Mouse (Mus musculus) CH12.LX (cell line): Measurements from ENCODE around the gene Sugp1. TPM values are rescaled to one million over a fixed set of nuclear protein-coding genes. Genes with fewer than 3 reads are reported as not detected.

ENCODE experiments used
- DNase-seq: peaks from one replicate; pipeline ENCODE4 v3.0.0-alpha.2; 2013; ENCODE audit errors: extremely low read depth
- H3K27ac ChIP-seq: 2 replicates; pipeline ENCODE4 v1.5.1; 2012; ENCODE audit warnings: low read depth, mild to moderate bottlenecking, control low read depth, moderate library complexity; ENCODE audit not compliant: insufficient read depth
- H3K27me3 ChIP-seq: replicated peaks from 2 replicates; pipeline ENCODE3; 2012; ENCODE audit warnings: inconsistent platforms
- H3K36me3 ChIP-seq, 2 experiments: replicated peaks in 1 of 2; 2 replicates each; pipeline versions ENCODE3 to v1.6.1; 2012; ENCODE audit warnings: inconsistent platforms in 1 of 2, low read length in 1 of 2, mild to moderate bottlenecking in 1 of 2, mixed read lengths in 1 of 2, moderate library complexity in 1 of 2; ENCODE audit not compliant: control insufficient read depth in 1 of 2, insufficient read depth in 1 of 2
- H3K4me1 ChIP-seq, 2 experiments: 2 replicates each; pipeline ENCODE4 v1.6.1; 2012; ENCODE audit warnings: inconsistent platforms in 1 of 2, moderate library complexity in 1 of 2; ENCODE audit not compliant: insufficient read depth in 2 of 2, control insufficient read depth in 1 of 2
- H3K4me2 ChIP-seq: 2 replicates; pipeline ENCODE4 v1.6.1; 2012; ENCODE audit warnings: low read depth, mild to moderate bottlenecking, control low read depth; ENCODE audit not compliant: poor library complexity, insufficient read depth, severe bottlenecking
- H3K4me3 ChIP-seq, 3 experiments: fragments of 150-350 bp in 1 of 3; sonication (generic) in 1 of 3; replicated peaks in 1 of 3; 2 replicates each; pipeline versions ENCODE3 to v1.5.1; 2011 to 2012; ENCODE audit warnings: low read depth in 2 of 3, low read length in 2 of 3, mild to moderate bottlenecking in 2 of 3, moderate library complexity in 2 of 3, control low read depth in 1 of 3, improper control_type of control experiment in 1 of 3, inconsistent platforms in 1 of 3, mixed read lengths in 1 of 3; ENCODE audit not compliant: poor library complexity in 1 of 3
- H3K79me2 ChIP-seq: replicated peaks from 2 replicates; pipeline ENCODE4 v1.6.1; 2012; ENCODE audit warnings: mild to moderate bottlenecking, moderate library complexity; ENCODE audit not compliant: control insufficient read depth, poor library complexity, insufficient read depth, severe bottlenecking; ENCODE audit errors: extremely low read depth
- H3K9ac ChIP-seq: 2 replicates; pipeline ENCODE4 v1.6.1; 2012; ENCODE audit warnings: low read depth, mild to moderate bottlenecking, control low read depth, moderate library complexity; ENCODE audit not compliant: insufficient read depth
- H3K9me3 ChIP-seq: replicated peaks from 2 replicates; pipeline ENCODE3; 2012; ENCODE audit warnings: low read length, inconsistent platforms, mixed read lengths
- CHD1 ChIP-seq: IDR thresholded peaks from 2 replicates; pipeline ENCODE4 v1.6.1; 2012; ENCODE audit warnings: low read depth, low read length, improper control_type of control experiment, inconsistent platforms
- ELF1 ChIP-seq: IDR thresholded peaks from 2 replicates; pipeline ENCODE4 v1.6.1; 2014; ENCODE audit warnings: low read depth, mild to moderate bottlenecking, inconsistent platforms, low read length, improper control_type of control experiment
- ETS1 ChIP-seq: conservative IDR thresholded peaks from 2 replicates; pipeline ENCODE4 v1.6.1; 2012; ENCODE audit warnings: low read depth, mild to moderate bottlenecking, inconsistent platforms, low read length, improper control_type of control experiment, moderate library complexity
- GABPA ChIP-seq: IDR thresholded peaks from 2 replicates; pipeline ENCODE4 v1.6.1; 2012; ENCODE audit warnings: low read depth, low read length, improper control_type of control experiment, inconsistent platforms; ENCODE audit not compliant: insufficient replicate concordance
- MXI1 ChIP-seq: IDR thresholded peaks from 2 replicates; pipeline ENCODE4 v1.6.1; 2011; ENCODE audit warnings: mild to moderate bottlenecking, low read depth, low read length, improper control_type of control experiment
- MYC ChIP-seq: IDR thresholded peaks from 2 replicates; pipeline ENCODE4 v1.6.1; 2011; ENCODE audit warnings: low read depth, mild to moderate bottlenecking, improper control_type of control experiment, low read length
- NELFE ChIP-seq: IDR thresholded peaks from 2 replicates; pipeline ENCODE4 v1.6.1; 2011; ENCODE audit warnings: low read depth, low read length, improper control_type of control experiment
- PAX5 ChIP-seq: IDR thresholded peaks from 2 replicates; pipeline ENCODE4 v1.6.1; 2012; ENCODE audit warnings: low read length, inconsistent platforms, mixed read lengths
- POLR2A ChIP-seq: IDR thresholded peaks from 2 replicates; pipeline ENCODE4 v1.6.1; 2011; ENCODE audit warnings: low read depth, mild to moderate bottlenecking, improper control_type of control experiment, low read length
- RAD21 ChIP-seq: IDR thresholded peaks from 2 replicates; pipeline ENCODE4 v1.6.1; 2011; ENCODE audit warnings: low read depth, mild to moderate bottlenecking, low read length, improper control_type of control experiment, moderate library complexity
- SMC3 ChIP-seq: IDR thresholded peaks from 2 replicates; pipeline ENCODE4 v1.6.1; 2011; ENCODE audit warnings: low read depth, low read length, improper control_type of control experiment
- UBTF ChIP-seq: IDR thresholded peaks from 2 replicates; pipeline ENCODE4 v1.6.1; 2012; ENCODE audit warnings: low read depth, mild to moderate bottlenecking, inconsistent platforms, low read length, improper control_type of control experiment, moderate library complexity
- USF1 ChIP-seq: IDR thresholded peaks from 2 replicates; pipeline ENCODE4 v1.6.1; 2014; ENCODE audit warnings: low read depth, mild to moderate bottlenecking, inconsistent platforms, low read length, improper control_type of control experiment
- USF2 ChIP-seq: conservative IDR thresholded peaks from 2 replicates; pipeline ENCODE4 v1.6.1; 2011; ENCODE audit warnings: low read depth, low read length, improper control_type of control experiment
- dilution Hi-C: fragments of 300-500 bp; cut with MboI; formaldehyde crosslinking; loops from 2 replicates; pipeline ENCODE4 v1.14.3; 2020; ENCODE audit warnings: low sequenced_read_pairs; ENCODE audit not compliant: extremely low pct_unique_long_range_greater_than_20kb, extremely low pct_ligation_motif_present
- in situ Hi-C: fragments of 300-500 bp; cut with MboI; formaldehyde crosslinking; loops from 3 replicates; pipeline ENCODE4 v1.14.3; 2019; ENCODE audit warnings: low sequenced_read_pairs, low pct_ligation_motif_present, low pct_unique_long_range_greater_than_20kb, mixed read lengths
- polyA plus RNA-seq: library from polyadenylated mRNA; unstranded; fragments of >175 nt; gene quantifications from 2 replicates; pipeline ENCODE4 v1.2.1, GENCODE M21; 2012; ENCODE audit warnings: low read depth; ENCODE audit not compliant: insufficient read length
- total RNA-seq, 2 experiments: library from RNA; depleted of rRNA; stranded (reverse); fragments of 300-350 nt in 1 of 2; fragments of >200 nt in 1 of 2; gene quantifications; 2 replicates each; pipeline ENCODE4 v1.2.3; 2012 to 2014

Gene Sugp1
- total and polyA plus RNA-seq, 3 experiments: 5.3 to 43.9 (median 21.8) TPM

- DNase-seq: no peak
- H3K4me2 ChIP-seq: peak overlapping the region; percentile 77; the same call in 1 of the 2 replicates
- no peaks in the 10 kb centered on the region for H3K27me3 ChIP-seq
- dilution Hi-C loops: no loop called here
- TF ChIP-seq UBTF: peak; percentile 40; the same call in 1 of the 2 replicates
- TF ChIP-seq ELF1: no peak
- TF ChIP-seq USF1: no peak
- no peak for TF ChIP-seq MYC
- H3K9ac ChIP-seq: peak overlapping the region; percentile 94
- H3K36me3 ChIP-seq: peaks cover 0 to 44% of the 10 kb centered on the region in 2 experiments
- in situ Hi-C loops: no loop called here
- no peaks in the 10 kb centered on the region for H3K9me3 ChIP-seq
- H3K4me1 ChIP-seq: peaks cover 11 to 42% of the 10 kb centered on the region in 2 experiments
- peaks cover 91% of the 10 kb centered on the region for H3K79me2 ChIP-seq
- peak overlapping the region; percentile 82 to 99 (median 99) for H3K4me3 ChIP-seq
- H3K27ac ChIP-seq: peak overlapping the region; percentile 47
Measured at GRCm38 (mm10) chr8:70041885-70042546, 597 bp upstream of the Sugp1 start.

DNA sequence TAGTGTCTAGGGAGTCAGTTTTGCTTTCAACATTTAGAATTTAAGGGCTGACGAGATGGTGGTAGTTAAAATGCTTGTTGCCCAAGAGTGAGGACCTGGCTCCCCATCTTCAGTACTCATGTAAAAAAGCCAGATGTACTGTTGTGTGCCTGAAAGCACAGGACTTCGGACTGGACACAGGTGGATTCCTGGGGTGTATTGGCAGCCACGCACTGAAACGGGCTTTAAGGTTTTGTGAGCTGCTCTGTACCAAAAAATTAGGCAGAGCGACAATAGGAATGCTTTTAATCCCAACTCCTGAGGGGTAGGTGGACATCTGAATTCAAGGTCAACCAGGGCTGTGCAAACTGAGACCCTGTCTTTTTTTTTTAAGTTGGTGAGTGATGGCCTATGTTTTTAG, 1.4 kb downstream of the Sugp1 start:
- TF ChIP-seq GABPA: no peak
- TF ChIP-seq RAD21: no peak
- TF ChIP-seq CHD1: no peak
- TF ChIP-seq MXI1: no peak
- no peak for TF ChIP-seq ELF1
- no peak for TF ChIP-seq USF2
- no peak for TF ChIP-seq NELFE
- TF ChIP-seq UBTF: no peak
- TF ChIP-seq POLR2A: no peak
- no peak for TF ChIP-seq PAX5
- no peak for TF ChIP-seq ETS1
- TF ChIP-seq SMC3: no peak
- TF ChIP-seq USF1: no peak
- H3K4me3 ChIP-seq: peak overlapping the region in 2 of 3 experiments; percentile 82 to 99
- in situ Hi-C loops: no loop called here
- peak overlapping the region; percentile 89 for H3K4me2 ChIP-seq
- dilution Hi-C loops: no loop called here
- no peak overlapping the region for H3K27ac ChIP-seq
- H3K4me1 ChIP-seq: peaks cover 11 to 42% of the 10 kb centered on the region in 2 experiments
- H3K9ac ChIP-seq: peak overlapping the region; percentile 94; the same call in 1 of the 2 replicates
- H3K27me3 ChIP-seq: no peaks in the 10 kb centered on the region
- H3K36me3 ChIP-seq: peaks cover 11 to 43% of the 10 kb centered on the region in 2 experiments
- H3K9me3 ChIP-seq: no peaks in the 10 kb centered on the region
- H3K79me2 ChIP-seq: peaks cover 90% of the 10 kb centered on the region
- DNase-seq: no peak
